In the genomic region with DNA sequence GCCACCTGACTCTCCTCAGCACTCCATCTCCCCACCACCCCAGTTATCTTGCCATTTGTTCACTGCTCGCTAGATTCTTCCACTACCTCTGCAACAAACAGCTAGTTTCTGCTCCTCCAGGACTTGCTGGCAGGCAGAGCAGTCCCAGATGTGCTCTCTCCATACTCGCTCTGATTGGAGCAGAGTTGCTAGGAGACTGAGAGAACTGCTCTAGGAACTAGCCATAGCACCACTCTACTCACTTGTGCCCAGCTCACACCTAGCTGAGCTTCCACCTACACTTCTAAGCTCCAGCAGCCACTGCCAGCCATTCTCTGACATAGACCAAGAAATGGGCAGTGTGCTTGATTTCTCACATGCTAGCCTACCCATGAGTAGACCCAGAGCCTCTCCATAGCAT, we compare ENCODE assay signal across 31 mouse cellular contexts.
"Had no signal": no experiment of that assay in that cellular context is flagged by ENCODE, and none has a peak within 500 bp of the region (broad histone marks: within the 10 kb centered on the region; RNA-seq: fewer than 3 reads in every experiment).

No protein-coding gene starts in this region.

- H3K9ac ChIP-seq: limb, embryonic 12.5 days; limb, embryonic 13.5 days; limb, embryonic 15.5 days; liver, embryonic 12.5 days; liver, embryonic 13.5 days; liver, embryonic 14.5 days; liver, embryonic 15.5 days; liver, postnatal 0 days; lung, embryonic 14.5 days; lung, embryonic 15.5 days; midbrain, embryonic 12.5 days; midbrain, embryonic 13.5 days; midbrain, embryonic 15.5 days had no signal

- ATAC-seq: liver, embryonic 12.5 days; liver, postnatal 0 days; lung, postnatal 0 days; midbrain, embryonic 13.5 days; midbrain, embryonic 15.5 days; midbrain, embryonic 16.5 days had no signal

- H3K9me3 ChIP-seq: limb, embryonic 10.5 days; limb, embryonic 12.5 days; limb, embryonic 13.5 days; limb, embryonic 15.5 days; liver, embryonic 12.5 days; liver, embryonic 13.5 days; liver, embryonic 15.5 days; lung, embryonic 15.5 days; midbrain, embryonic 10.5 days; midbrain, embryonic 12.5 days; midbrain, embryonic 13.5 days; midbrain, embryonic 15.5 days had no signal

- DNase-seq: left cerebral cortex, postnatal 4 days; liver; liver, embryonic 13.5 days; liver, postnatal 0 days; lung, adult 18-20 months; lung, adult 2 months; lung, embryonic 14.5 days; lung, postnatal 10 days; lung, postnatal 14 days; lung, postnatal 36 days; lung, postnatal 4 days; midbrain, embryonic 14.5 days had no signal

- H3K27me3 ChIP-seq: limb, embryonic 12.5 days; limb, embryonic 13.5 days; limb, embryonic 15.5 days; liver, embryonic 12.5 days; liver, embryonic 13.5 days; liver, embryonic 15.5 days; lung, embryonic 15.5 days; megakaryocyte, embryonic 14.5 days; midbrain, embryonic 12.5 days; midbrain, embryonic 13.5 days; midbrain, embryonic 15.5 days had no signal

- H3K4me1 ChIP-seq: limb, embryonic 13.5 days; limb, embryonic 15.5 days; liver, embryonic 12.5 days; liver, embryonic 13.5 days; liver, embryonic 15.5 days; lung, embryonic 15.5 days; megakaryocyte, embryonic 14.5 days; midbrain, embryonic 10.5 days; midbrain, embryonic 12.5 days; midbrain, embryonic 13.5 days; midbrain, embryonic 15.5 days had no signal

- H3K36me3 ChIP-seq: limb, embryonic 10.5 days; limb, embryonic 12.5 days; limb, embryonic 13.5 days; limb, embryonic 15.5 days; liver, embryonic 12.5 days; liver, embryonic 13.5 days; liver, embryonic 15.5 days; lung, embryonic 15.5 days; midbrain, embryonic 10.5 days; midbrain, embryonic 12.5 days; midbrain, embryonic 13.5 days; midbrain, embryonic 15.5 days had no signal

- H3K27ac ChIP-seq: limb, embryonic 10.5 days; limb, embryonic 12.5 days; limb, embryonic 13.5 days; limb, embryonic 15.5 days; liver, embryonic 12.5 days; liver, embryonic 13.5 days; liver, embryonic 14.5 days; liver, embryonic 15.5 days; lung, embryonic 15.5 days; macrophage; midbrain, embryonic 10.5 days; midbrain, embryonic 12.5 days; midbrain, embryonic 13.5 days; midbrain, embryonic 15.5 days had no signal

- H3K4me3 ChIP-seq: limb, embryonic 10.5 days; limb, embryonic 12.5 days; limb, embryonic 13.5 days; limb, embryonic 15.5 days; liver, embryonic 12.5 days; liver, embryonic 13.5 days; liver, embryonic 15.5 days; lung, embryonic 15.5 days; megakaryocyte, embryonic 14.5 days; midbrain, embryonic 10.5 days; midbrain, embryonic 12.5 days; midbrain, embryonic 13.5 days; midbrain, embryonic 15.5 days; myocyte had no signal

- H3K4me2 ChIP-seq: limb, embryonic 12.5 days; limb, embryonic 13.5 days; limb, embryonic 15.5 days; liver, embryonic 11.5 days; liver, embryonic 12.5 days; liver, embryonic 13.5 days; liver, embryonic 15.5 days; lung, embryonic 14.5 days; lung, embryonic 15.5 days; midbrain, embryonic 11.5 days; midbrain, embryonic 12.5 days; midbrain, embryonic 13.5 days; midbrain, embryonic 15.5 days had no signal
